Mouse (Mus musculus) cortical plate, adult 2 months (tissue): Measurements from ENCODE around the gene Hist3h2a.

Experiments used
- CTCF ChIP-seq: fragments of 200-500 bp; IDR thresholded peaks from 2 replicates; pipeline ENCODE4 v1.5.1; 2011; ENCODE audit warnings: mild to moderate bottlenecking, control low read depth, low read length; ENCODE audit not compliant: insufficient read depth; ENCODE audit errors: extremely low read depth
- POLR2A ChIP-seq: fragments of 200-500 bp; IDR thresholded peaks from 2 replicates; pipeline ENCODE4 v1.6.1; 2011; ENCODE audit warnings: mild to moderate bottlenecking, low read length, control low read depth; ENCODE audit not compliant: insufficient read depth; ENCODE audit errors: extremely low read depth

DNA sequence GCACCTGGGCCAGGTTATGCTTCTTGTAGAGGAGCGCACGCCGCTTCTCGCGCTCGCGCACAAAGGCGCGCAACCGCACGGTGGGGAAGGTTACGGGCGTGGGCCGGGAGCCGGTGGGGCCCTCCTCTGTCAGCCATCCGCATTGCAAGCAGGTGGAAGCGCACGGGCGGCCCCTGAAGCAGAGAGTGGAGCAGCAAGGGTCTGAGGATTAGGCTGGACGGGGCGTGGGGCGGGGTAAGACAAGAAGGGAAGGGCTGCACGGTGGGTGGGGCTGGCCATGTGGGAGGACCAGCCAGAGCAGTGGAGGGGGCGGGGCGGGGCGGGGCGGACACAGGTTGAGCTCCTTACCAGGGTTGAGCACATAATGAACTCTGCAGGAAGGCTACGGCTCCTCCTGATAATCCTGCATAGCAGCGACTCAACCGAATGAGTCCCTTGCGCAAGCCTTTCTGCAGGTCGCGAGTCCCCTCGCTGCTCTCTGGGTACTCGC, 39.9 kb downstream of the Hist3h2a start:
- TF ChIP-seq CTCF (no peak), POLR2A (no peak)
